Mouse (Mus musculus): Measurements from ENCODE around the gene Abca4.
A peak's percentile ranks its signal among the peaks of the same experiment; 100 is the strongest.

Abca4 gene

GRCm38 (mm10) chr3:122043799-122044547 lies at the start of gene Abca4:
TSS of gene Abca4 (plus strand) at chr3:122044443.
- peak; percentile 40 for DNase-seq

GRCm38 (mm10) chr3:121995125-121995524 lies 49.1 kb upstream of the Abca4 start:
- DNase-seq = no peak

- DNase-seq = no peak
These were observed 44.3 kb upstream of the Abca4 start for GRCm38 (mm10) chr3:121999934-122000333.

- no peak for DNase-seq
These were observed 42.7 kb upstream of the Abca4 start for GRCm38 (mm10) chr3:122001568-122001967.

GRCm38 (mm10) chr3:122009818-122010217 lies 34.4 kb upstream of the Abca4 start:
- no peak for DNase-seq

- no peak for DNase-seq
These were observed 34.0 kb upstream of the Abca4 start for GRCm38 (mm10) chr3:122010292-122010691.

GRCm38 (mm10) chr3:122012464-122012863 lies 31.8 kb upstream of the Abca4 start:
- DNase-seq = no peak

GRCm38 (mm10) chr3:122018421-122018820 lies 25.8 kb upstream of the Abca4 start:
- no peak for DNase-seq

- DNase-seq = no peak
These were observed 25.1 kb upstream of the Abca4 start for GRCm38 (mm10) chr3:122019159-122019558.

- no peak for DNase-seq
These were observed 23.1 kb upstream of the Abca4 start for GRCm38 (mm10) chr3:122021029-122021652.

GRCm38 (mm10) chr3:122022355-122022754 lies 21.9 kb upstream of the Abca4 start:
- no peak for DNase-seq

- DNase-seq = no peak
These were observed 17.6 kb upstream of the Abca4 start for GRCm38 (mm10) chr3:122026676-122027075.

GRCm38 (mm10) chr3:122027776-122028175 lies 16.5 kb upstream of the Abca4 start:
- DNase-seq = no peak

- peak; percentile 49 for DNase-seq
These were observed 10.9 kb upstream of the Abca4 start for GRCm38 (mm10) chr3:122033248-122033837.

- DNase-seq = no peak
These were observed 10.0 kb upstream of the Abca4 start for GRCm38 (mm10) chr3:122034240-122034639.

GRCm38 (mm10) chr3:122035092-122035491 lies 9.2 kb upstream of the Abca4 start:
- no peak for DNase-seq

GRCm38 (mm10) chr3:122040522-122040921 lies 3.7 kb upstream of the Abca4 start:
- no peak for DNase-seq

- no peak for DNase-seq
These were observed 1.1 kb upstream of the Abca4 start for GRCm38 (mm10) chr3:122043102-122043501.

GRCm38 (mm10) chr3:122046187-122046620 lies 2.0 kb downstream of the Abca4 start:
- DNase-seq = peak; percentile 37

GRCm38 (mm10) chr3:122047402-122047801 lies 3.2 kb downstream of the Abca4 start:
- peak; percentile 59 for DNase-seq

- DNase-seq = peak; percentile 81
These were observed 3.9 kb downstream of the Abca4 start for GRCm38 (mm10) chr3:122047921-122048861.

GRCm38 (mm10) chr3:122049158-122049557 lies 4.9 kb downstream of the Abca4 start:
- DNase-seq = no peak

Measured in kidney, adult 18-20 months (tissue).